Mouse (Mus musculus): Measurements from ENCODE around the gene Cdhr3.

DNA sequence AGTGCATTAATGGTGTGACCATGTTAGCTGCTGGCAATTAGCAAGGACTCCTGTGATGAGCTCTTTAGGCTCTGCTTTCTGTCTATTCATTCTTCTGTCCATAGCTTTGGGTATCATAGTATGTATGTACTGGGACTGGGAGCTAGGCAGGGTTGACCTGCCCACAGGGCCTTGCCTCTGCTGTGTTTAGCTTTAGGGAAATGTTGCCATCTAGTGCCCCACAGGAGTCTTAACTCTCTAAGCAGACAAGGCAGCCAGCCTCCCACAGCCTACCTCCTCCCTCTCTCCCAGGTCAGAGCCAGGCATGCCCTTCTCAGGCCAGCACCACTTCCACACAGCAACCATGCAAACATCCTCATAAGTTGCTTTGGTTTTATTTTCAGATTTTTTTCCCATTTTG is 16.9 kb upstream of the Cdhr3 start:
- TF ChIP-seq GATA1 (IDR thresholded peaks at IDR 0.05; ENCODE audit: borderline replicate concordance, low read length) (no peak), FLI1 (IDR thresholded peaks at IDR 0.05; ENCODE audit: low read length) (no peak)

All from megakaryocyte, embryonic 14.5 days (primary cell).